Mouse (Mus musculus) cerebellum, postnatal 10 days (tissue): ENCODE measurements around the gene Ep400.

Experiments used
- DNase-seq, 2 experiments: peaks; one replicate each; pipeline ENCODE4 v3.0.0; 2021; ENCODE audit warnings: mixed read lengths in 2 of 2

The Ep400 gene

GRCm38 (mm10) chr5:110664041-110664440 is 106.5 kb downstream of the Ep400 start:
- DNase-seq, result no peak

- DNase-seq, result no peak
Measured at GRCm38 (mm10) chr5:110659682-110660081, 110.8 kb downstream of the Ep400 start.

DNA sequence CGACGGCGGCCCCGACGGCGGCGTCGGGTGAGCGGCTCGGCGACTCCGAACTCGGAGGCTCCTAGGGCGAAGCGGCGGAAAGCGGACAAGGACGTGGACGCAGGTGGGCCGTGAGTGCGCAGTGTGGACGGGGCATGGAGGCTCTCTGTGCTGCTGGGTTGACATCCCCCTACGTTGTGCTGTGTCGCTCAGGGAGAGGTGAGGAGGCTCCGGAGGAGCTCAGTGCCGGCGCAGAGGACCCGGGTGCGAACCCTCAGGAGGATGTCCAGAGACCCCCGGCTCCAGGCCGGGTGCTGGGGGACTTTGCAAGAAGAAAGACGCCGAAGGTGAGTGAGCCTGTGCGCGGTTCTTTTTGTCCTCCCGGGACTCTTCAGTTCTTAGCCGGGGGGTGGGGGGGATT is 116.8 kb downstream of the Ep400 start:
- no peak for DNase-seq

DNA sequence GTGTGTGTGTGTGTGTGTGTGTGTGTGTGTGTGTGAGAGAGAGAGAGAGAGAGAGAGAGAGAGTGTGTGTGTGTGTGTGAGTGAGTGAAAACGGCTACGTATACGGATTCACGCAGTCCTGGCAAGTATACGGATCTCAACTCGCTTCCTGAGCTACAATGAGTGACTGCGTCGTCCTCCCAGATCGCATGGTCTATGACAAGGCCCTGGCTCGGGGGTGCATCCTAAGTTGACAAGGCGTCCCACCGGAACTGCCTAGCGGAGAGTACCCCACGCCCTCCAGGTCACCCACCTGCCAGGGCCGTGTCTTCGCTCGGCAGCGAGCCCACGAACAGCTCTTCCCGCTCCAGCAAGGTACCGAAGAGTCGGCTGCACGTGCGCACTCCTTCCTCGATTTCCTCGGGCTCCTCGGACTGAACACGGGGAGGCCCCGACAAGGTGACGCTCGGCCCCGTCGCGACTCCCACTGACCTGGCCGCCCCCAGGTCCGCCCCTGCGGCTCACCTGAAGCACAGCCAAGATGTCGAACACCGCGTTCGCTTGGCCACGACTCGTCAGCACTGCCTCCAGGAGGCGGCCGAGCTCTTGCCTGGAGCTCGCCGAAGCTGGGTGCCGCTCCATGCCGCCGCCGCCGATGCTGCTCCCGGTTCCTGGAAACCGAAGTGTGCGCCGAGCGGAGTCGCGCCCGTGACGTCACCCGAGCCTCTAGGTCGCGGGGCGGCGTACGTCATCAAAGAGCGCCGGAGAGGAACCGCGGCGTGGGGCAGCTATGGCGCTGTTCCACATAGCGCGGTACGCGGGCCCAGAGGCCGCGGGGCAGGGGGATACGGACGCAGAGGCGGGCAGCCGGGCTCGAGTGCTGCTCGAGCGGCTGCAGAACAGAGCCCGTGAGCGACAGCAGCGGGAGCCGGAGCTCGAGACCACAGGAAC is 117.5 kb downstream of the Ep400 start, which contains the start of the genes Noc4l and Ddx51:
TSS of gene Noc4l (minus strand) at position 699 of the 930 bp plus-strand sequence.
TSS of gene Ddx51 (plus strand) at position 733 of the 930 bp plus-strand sequence.
- peak; percentile 99 to 100 for DNase-seq

DNA sequence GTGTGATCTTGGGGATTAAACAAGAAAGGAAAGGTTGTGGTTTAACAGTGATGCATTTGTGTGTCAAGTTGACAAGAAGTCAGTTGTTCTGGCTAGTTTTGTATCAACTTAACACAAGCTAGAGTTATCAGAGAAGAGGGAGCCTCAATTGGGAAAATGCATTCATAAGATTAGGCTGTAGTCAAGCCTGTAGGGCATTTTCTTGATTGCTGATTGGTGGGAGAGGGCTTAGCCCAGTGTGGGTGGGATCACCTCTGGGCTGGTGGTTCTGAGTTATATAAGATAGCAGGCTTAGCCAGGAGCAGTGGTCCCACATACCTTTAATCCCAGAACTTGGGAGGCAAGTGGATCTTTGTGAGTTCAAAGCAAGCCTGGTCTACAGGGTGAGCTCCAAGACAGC is 124.1 kb downstream of the Ep400 start:
- DNase-seq, result no peak

DNA sequence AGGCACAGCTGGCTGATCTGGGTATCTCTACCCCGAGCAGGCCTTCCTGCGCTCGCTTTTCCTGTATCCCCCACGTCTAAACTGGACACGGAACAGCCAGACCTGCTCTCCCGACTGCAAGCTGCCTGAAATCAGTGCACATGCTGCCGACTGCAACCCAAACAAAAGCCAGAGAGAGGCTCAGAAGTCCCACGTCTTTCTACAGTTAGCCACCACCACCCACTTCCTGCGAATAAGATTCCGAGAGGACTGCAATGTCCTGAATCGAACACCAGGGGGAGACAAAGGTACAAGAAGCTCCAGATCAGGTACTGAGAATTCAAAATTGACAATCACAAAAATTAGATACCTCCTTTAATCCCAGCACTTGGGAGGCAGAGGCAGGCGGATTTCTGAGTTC is 131.1 kb downstream of the Ep400 start:
- peak; percentile 80 to 86 for DNase-seq

DNA sequence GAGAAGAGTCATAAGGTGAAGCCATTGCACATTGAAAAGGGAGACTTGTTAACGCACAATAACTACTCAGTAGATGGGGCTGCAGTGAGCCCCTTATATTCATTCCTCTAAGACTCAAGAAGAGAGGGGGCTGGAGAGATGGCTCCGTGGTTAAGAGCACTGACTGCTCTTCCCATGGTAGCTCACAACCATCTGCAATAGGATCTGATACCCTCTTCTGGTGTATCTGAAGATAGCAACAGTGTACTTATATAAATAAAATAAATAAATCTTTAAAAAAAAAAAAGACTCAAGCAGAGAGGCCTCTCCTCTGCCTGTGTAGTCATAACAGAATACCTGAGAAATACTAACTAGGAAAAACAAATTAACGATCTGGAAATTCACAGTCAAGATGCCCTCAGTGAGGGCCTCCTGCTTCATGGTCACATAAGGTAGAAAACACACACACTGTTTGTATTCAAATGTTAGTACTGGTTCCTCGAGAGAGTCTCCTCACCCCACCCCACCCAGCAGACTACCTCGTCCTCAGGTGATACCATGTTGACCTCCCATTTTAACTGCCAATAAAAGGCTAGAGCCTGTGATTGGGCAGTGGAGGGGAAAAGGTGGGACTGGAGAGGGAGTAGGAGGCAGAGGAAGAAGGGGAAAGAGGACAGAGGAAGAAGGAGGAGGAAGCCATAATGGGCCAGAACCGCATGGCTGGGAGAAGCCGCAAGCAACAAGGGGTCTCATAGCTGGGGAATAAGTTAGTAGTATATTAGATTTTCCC is 132.0 kb downstream of the Ep400 start:
- DNase-seq, result no peak

DNA sequence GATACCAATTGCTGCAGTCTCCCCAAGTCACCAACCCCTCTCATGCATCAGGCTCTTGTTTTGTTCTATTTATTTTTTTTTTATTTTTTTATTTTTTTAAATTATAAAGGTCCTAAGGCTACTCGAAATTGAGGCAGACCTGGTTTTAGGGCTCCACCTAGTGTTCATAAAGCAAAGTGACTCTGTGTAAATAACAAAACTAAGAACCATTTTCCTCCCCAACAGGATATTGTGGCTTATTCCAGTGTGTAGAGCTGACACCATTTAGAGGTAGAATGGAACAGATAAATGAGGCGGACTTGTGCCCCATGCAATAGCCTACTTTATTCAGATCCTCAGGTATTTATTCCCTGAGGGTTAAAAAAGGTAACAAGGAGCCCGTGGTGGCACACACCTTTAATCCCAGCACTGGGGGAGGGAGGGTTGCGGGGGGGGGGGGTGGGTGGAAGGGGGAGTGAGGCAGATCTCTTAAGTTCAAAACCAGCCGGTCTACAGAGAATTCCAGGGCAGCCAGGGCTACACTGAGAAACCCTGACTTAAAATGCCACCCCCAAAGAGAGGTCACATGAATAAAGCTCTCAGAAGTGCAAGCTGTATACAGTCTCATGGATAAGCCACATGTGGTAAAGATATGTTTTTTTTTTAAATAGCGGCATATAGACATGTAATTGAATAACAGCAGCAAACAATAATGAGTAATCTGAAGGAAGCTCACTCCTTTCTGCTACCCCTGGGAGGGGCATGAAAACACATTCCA is 134.4 kb downstream of the Ep400 start:
- peak; percentile 38 to 69 for DNase-seq

DNA sequence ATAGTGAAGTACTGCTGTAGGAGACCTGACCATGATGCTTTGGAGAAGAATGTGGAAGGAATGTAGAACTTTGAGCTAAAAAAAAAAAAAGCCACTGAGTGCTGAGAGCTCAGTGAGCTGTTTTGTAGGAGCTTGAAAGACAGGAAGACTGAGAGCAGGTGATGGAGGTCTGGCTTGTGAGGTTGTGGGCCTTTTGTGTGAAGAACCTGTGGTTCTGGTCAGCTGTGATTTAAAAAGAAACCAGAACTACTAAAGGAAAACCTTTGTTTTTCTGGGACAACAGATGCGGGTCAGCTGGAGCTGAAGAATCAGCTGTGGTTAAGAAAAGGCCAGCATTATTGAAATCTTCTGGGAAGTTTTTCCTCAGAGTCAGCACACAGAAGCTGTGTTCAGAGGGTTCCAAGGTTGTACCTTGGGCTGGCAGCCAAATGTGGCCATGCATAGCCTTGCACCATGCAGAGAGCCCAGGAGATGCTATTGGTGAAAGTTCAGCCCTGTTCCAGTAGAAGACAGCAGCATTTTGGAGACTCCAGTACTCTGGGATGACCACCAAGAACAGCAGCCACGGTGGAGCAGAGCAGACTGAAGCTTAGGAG is 140.9 kb downstream of the Ep400 start:
- DNase-seq, result peak; percentile 49 to 59

- peak; percentile 60 to 71 for DNase-seq
Measured at GRCm38 (mm10) chr5:110628156-110628555, 142.4 kb downstream of the Ep400 start.

GRCm38 (mm10) chr5:110627351-110627750 is 143.2 kb downstream of the Ep400 start:
- DNase-seq, result no peak

- DNase-seq, result no peak
Measured at GRCm38 (mm10) chr5:110624319-110624718, 146.2 kb downstream of the Ep400 start.

GRCm38 (mm10) chr5:110619226-110619625 is 151.3 kb downstream of the Ep400 start:
- DNase-seq, result no peak
